Mouse (Mus musculus) heart, postnatal 0 days (tissue): ENCODE measurements around the gene Mgat4b.

Source experiments
- CTCF ChIP-seq: IDR thresholded peaks from 2 replicates; pipeline ENCODE4 v1.5.1; 2016; ENCODE audit warnings: antibody characterized with exemption, control low read depth, low read depth
- EP300 ChIP-seq: IDR thresholded peaks from 2 replicates; pipeline ENCODE4 v1.6.1; 2016; ENCODE audit warnings: antibody characterized with exemption, low read depth

DNA sequence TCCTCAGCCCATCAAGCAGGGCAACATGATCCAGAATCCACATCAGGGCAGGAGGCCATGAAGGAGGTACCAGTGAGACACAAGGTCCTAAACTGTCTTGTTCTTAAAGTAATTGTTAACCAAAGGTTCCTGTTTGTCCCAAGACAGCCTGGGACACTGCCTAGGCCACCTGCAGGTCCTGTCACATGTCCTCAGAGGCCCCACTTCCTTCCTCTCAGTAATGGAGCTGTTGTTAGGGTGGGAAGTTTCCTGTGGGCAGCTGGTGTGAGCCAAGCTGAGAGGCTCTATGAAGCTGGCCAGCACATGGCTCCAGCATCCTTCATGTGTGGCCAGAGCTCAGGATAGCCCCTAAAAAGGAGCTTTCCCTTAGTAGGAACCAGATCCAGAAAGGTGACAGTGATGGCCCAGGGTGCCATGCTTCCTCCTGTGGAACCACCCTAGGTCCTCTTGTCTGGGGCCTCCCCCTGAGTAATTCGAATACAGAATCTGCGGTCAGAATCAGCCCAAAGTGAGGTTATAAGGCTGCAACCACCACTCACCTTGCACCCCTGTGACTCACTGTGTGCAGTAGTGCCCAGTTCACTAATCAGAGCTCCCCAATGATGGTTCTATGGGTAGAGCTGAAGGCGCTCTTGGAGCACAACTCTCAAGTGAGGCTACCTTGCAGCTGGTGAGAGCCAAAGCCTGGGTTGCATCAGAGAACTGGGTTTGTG, 48.2 kb upstream of the Mgat4b start:
- TF ChIP-seq CTCF = no peak
- no peak for TF ChIP-seq EP300
